Mouse (Mus musculus): ENCODE measurements around the gene S100g. TPM values are rescaled to one million over a fixed set of nuclear protein-coding genes. Genes with fewer than 3 reads are reported as not detected.

The S100g gene
- not detected for total RNA-seq (2023)

DNA sequence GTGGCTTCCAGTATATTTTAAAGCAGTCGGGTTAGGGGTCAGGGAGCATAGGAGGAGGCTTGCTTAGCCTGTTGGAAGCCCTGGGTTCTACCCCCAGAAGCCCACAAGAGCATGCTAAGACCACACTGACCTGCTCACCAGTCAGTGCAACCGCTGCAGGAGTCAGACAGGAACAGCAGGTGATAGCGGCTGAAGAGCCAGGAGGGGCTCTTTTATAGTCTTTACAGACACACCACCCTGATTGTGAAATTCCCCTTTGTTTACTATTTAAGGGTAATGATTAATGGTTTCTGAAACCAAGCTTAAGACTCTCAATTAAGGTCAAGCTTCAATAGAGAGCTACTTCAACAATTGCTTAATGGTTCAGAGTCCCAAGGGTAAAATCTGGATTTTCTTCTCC is at the start of gene S100g:
Gene S100g, minus strand, starts transcription at position 217 of the 400 bp plus-strand sequence.

Other genes with a start within 250 kb of the S100g start
- 10 to 100 TPM; 45.7 to 45.9 TPM for gene Rbbp7, start 204.2 kb downstream of the S100g start, total RNA-seq (2023)
- 10 to 100 TPM; 17.2 to 19.9 TPM for gene Txlng, start 135.1 kb downstream of the S100g start, total RNA-seq (2023)
- 10 to 100 TPM; 36.0 to 36.3 TPM for gene Syap1, start 76.2 kb downstream of the S100g start, total RNA-seq (2023)
- 100 to 1,000 TPM; 103 to 122 TPM for gene Ctps2, start 63.4 kb downstream of the S100g start, total RNA-seq (2023)

Measured in monocyte, adult 59 days (primary cell).